Mouse (Mus musculus) kidney, adult 2 months (tissue): ENCODE measurements around the gene Mllt3.

ENCODE experiments used
- CTCF ChIP-seq: fragments of 200-500 bp; conservative IDR thresholded peaks from 2 replicates; pipeline ENCODE4 v1.5.1; 2011; ENCODE audit warnings: low read depth, mild to moderate bottlenecking, control low read depth, low read length, moderate library complexity, mixed read lengths; ENCODE audit not compliant: insufficient read depth, insufficient read length
- POLR2A ChIP-seq: fragments of 200-500 bp; IDR thresholded peaks from one replicate; pipeline ENCODE4 v1.6.1; 2011; ENCODE audit warnings: low read depth, low read length, control low read depth

DNA sequence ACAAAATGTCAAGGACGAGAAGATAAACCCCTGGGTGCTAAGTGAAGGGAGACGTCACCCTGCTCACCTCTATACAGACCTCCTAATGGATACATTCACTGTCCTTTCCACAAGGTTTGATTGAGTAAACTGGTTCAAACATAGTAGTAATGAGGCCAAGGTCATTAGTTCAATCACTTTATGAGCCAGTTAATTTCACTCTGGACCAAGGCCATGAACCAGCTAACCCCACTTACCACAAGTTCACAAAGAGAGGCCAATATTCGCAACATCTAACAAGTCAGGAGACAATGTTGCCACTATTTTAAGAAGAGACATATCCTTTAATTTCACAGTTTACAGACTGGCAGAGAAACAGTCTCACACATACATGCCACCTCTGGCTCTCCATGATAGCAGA is 238.9 kb downstream of the Mllt3 start:
- TF ChIP-seq POLR2A (no peak), CTCF (no peak)
